Mouse (Mus musculus): ENCODE data around the gene Nab1.

DNA sequence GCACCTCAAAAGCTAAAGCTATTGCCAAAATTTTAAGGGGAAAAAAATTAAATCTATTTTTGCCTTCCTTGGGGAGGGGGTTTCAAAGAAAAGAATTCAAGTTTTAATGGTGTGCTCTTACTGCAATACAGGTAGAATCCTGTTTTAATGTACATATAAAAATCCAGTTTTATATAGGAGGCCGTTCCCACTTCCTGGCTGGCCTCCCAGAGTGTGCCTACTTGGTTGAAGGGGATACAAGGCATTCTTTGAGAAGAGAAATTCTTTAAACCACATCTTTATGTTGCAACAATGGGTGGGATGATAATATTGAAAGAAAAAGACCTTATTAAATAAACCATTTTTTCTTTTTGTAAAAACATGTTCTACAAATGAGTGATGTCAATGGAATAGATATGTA lies 611 bp upstream of the Nab1 start:
- TF ChIP-seq EP300 (optimal IDR thresholded peaks at IDR 0.05) (no peak), CTCF (IDR thresholded peaks at IDR 0.05; ENCODE audit: low read depth) (no peak)

Data from stomach, postnatal 0 days (tissue).